Mouse (Mus musculus) testis, adult 2 months (tissue): ENCODE results near the gene Nsmce3.

ENCODE experiments used
- CTCF ChIP-seq: fragments of 200-500 bp; IDR thresholded peaks from 2 replicates; pipeline ENCODE4 v1.5.1; 2012; ENCODE audit warnings: low read depth, mild to moderate bottlenecking, inconsistent platforms, low read length, moderate library complexity; ENCODE audit not compliant: control insufficient read depth, insufficient read depth, insufficient replicate concordance
- POLR2A ChIP-seq: fragments of 200-500 bp; IDR thresholded peaks from 2 replicates; pipeline ENCODE4 v1.6.1; 2012; ENCODE audit warnings: low read depth, mild to moderate bottlenecking, inconsistent platforms, low read length, moderate library complexity; ENCODE audit not compliant: control insufficient read depth

GRCm38 (mm10) chr7:64874941-64875340, 2.1 kb upstream of the Nsmce3 start:
- TF ChIP-seq CTCF (no peak), POLR2A (no peak)
